Mouse (Mus musculus) layer of hippocampus, adult 6 months (tissue): ENCODE measurements around the gene Orai3. TPM values are rescaled to one million over a fixed set of nuclear protein-coding genes. Genes with fewer than 3 reads are reported as not detected.

Experiments used
- long read RNA-seq, 2 experiments: library from polyadenylated mRNA; unstranded; transcript quantifications; one replicate each; pipeline ENCODE4 v2.0.0; 2019 to 2020
- polyA plus RNA-seq: library from polyadenylated mRNA; unstranded; fragments of <200 nt; fragmentation: Nextera tagmentation; gene quantifications from 2 replicates; pipeline ENCODE4 v1.2.3, GENCODE M21; 2021

The Orai3 gene
- polyA plus RNA-seq: 31.4 and 32.6 TPM in 2 replicates
- long read RNA-seq, experiment 1, transcript Orai3-201 (2 exons, 1,996 nt): major isoform, 61 of 72 reads
- long read RNA-seq, experiment 1, partial matches to known transcripts: 8 of 72 reads
- long read RNA-seq, experiment 1, other reads (novel, unspliced or antisense): 3 of 72 reads
- long read RNA-seq, experiment 2, transcript Orai3-201 (2 exons, 1,996 nt): major isoform, 153 of 164 reads
- long read RNA-seq, experiment 2, partial matches to known transcripts: 5 of 164 reads
- long read RNA-seq, experiment 2, other reads (novel, unspliced or antisense): 6 of 164 reads

GRCm38 (mm10) chr7:127769651-127770038, at the start of gene Orai3:
TSS of gene Orai3 (plus strand) at chr7:127769815.

DNA sequence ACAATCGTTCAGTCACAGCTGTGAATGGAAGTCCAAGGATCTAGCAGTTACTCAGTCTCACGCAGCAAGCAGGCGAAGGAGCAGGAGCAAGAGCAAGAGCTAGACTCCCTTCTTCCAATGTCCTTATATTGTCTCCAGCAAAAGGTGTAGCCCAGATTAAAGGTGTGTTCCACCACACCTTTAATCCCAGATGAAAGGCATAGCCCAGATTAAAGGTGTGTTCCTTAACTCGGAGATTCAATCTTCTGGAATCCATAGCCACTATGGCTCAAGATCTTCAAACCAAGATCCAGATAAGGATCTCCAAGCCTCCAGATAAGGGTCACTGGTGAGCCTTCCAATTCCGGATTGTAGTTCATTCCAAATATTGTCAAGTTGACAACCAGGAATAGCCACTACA, 37.5 kb upstream of the Orai3 start, which contains the start of gene Ctf2:
Ctf2 (minus strand) TSS at position 101 of the 400 bp plus-strand sequence.

DNA sequence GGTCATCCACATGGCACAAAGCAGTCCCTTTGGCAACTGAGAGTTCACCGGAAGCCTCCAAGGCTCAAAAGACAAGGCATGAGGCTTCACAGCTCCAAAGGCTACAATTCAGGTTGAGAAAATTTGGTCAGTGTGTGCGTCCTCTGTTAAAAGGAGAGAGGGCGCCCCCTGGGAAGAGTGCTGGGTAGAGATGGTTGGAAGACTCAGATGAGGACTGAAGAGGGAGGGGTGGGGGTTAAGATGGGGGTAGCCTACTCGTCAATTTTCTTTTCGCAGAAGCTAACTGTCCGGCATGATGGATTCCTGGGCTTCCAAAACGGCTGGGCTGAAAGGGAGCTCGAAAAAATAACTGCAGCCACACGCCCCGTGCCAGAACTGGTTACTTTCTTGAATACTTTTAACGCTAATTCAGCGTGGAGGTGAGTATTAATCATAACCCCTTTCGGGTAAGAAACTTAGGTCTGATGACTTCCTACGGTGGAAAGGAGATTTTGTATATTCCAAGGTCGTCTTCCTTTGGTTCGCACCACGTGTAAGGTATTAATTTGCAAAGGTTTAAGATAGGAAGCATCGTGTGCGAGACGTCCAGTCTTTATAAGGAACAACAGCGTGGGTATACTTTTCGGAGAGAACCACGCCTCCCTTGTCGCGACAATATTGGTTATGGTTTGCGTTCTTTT, 25.1 kb upstream of the Orai3 start, which contains the start of gene Fbxl19:
Fbxl19 (plus strand) TSS at position 178 of the 680 bp plus-strand sequence.

GRCm38 (mm10) chr7:127776426-127776825, 6.8 kb downstream of the Orai3 start, which contains the start of gene Setd1a:
TSS of gene Setd1a (plus strand) at chr7:127776670.

GRCm38 (mm10) chr7:127785308-127785707, 15.7 kb downstream of the Orai3 start, which contains the start of gene Gm49388:
TSS of gene Gm49388 (plus strand) at chr7:127785608.

DNA sequence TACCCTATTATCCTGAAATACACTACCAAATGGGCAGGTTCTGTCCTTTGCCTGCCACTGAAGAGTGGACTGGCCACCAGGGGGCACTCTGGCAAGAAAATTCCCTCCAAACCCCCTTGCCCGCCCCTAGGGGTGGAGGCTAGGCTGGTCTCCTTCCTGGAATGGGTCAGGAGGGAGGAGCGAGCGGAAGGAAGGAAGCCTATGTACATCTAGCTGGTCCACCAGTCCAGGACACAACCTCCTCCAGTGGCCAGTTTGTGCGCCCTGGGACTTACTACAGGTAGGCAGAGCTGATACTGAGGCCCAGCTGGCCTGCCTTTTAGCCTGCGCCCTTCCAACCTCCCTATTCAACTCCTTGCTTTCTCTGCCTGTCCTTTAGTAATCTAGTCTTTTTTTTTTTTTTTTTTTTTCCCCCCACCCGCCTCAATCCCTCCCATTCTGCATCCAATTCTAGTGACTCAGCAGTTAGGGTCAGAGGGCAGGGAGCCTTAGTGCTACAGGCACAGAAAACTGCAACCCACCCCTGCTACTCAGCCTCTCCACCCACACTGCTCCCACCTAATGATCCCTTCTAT, 30.9 kb downstream of the Orai3 start, which contains the start of gene Hsd3b7:
Hsd3b7 (plus strand) TSS at position 170 of the 575 bp plus-strand sequence.

GRCm38 (mm10) chr7:127824176-127824871, 54.7 kb downstream of the Orai3 start, which contains the start of the genes Stx4a and Stx1b:
TSS of gene Stx4a (plus strand) at chr7:127824294.
TSS of gene Stx1b (minus strand) at chr7:127824549.

Other genes starting within 250 kb of the Orai3 start
- gene Tmem265, start 208.4 kb upstream of the Orai3 start, polyA plus RNA-seq: 0.69 TPM in 1 of 2 replicates, not detected in the other
- gene Phkg2, start 196.5 kb upstream of the Orai3 start, polyA plus RNA-seq: 17.9 and 19.5 TPM in 2 replicates
- gene Ccdc189, start 181.2 kb upstream of the Orai3 start, polyA plus RNA-seq: 14.1 and 19.3 TPM in 2 replicates
- 8.5 and 10.1 TPM in 2 replicates for gene Rnf40, start 181.0 kb upstream of the Orai3 start, polyA plus RNA-seq
- 2.6 and 3.4 TPM in 2 replicates for gene Zfp629, start 154.0 kb upstream of the Orai3 start, polyA plus RNA-seq
- gene Bcl7c, start 60.9 kb upstream of the Orai3 start, polyA plus RNA-seq: 5.1 and 6.0 TPM in 2 replicates
- gene Ctf1, start 57.1 kb upstream of the Orai3 start, polyA plus RNA-seq: 4.1 and 4.5 TPM in 2 replicates
- 0.08 TPM in 1 of 2 replicates, not detected in the other for gene Ctf2, start 37.6 kb upstream of the Orai3 start, polyA plus RNA-seq
- 1.0 TPM in 2 replicates for gene Fbxl19, start 25.3 kb upstream of the Orai3 start, polyA plus RNA-seq
- gene Setd1a, start 6.9 kb downstream of the Orai3 start, polyA plus RNA-seq: 7.7 and 12.9 TPM in 2 replicates
- not detected in 2 replicates for gene Gm49388, start 15.8 kb downstream of the Orai3 start, polyA plus RNA-seq
- gene Hsd3b7, start 30.8 kb downstream of the Orai3 start, polyA plus RNA-seq: 5.9 and 14.2 TPM in 2 replicates
- 9.9 and 10.7 TPM in 2 replicates for gene Stx4a, start 54.5 kb downstream of the Orai3 start, polyA plus RNA-seq
- 29.2 and 31.2 TPM in 2 replicates for gene Stx1b, start 54.7 kb downstream of the Orai3 start, polyA plus RNA-seq
- gene Zfp646, start 106.4 kb downstream of the Orai3 start, polyA plus RNA-seq: 4.8 and 5.7 TPM in 2 replicates
- 9.2 and 11.8 TPM in 2 replicates for gene Zfp668, start 107.0 kb downstream of the Orai3 start, polyA plus RNA-seq
- gene Prss53, start 121.2 kb downstream of the Orai3 start, polyA plus RNA-seq: 0.75 and 0.94 TPM in 2 replicates
- gene Gm21974, start 125.6 kb downstream of the Orai3 start, polyA plus RNA-seq: not detected in 2 replicates
- 103 and 112 TPM in 2 replicates for gene Vkorc1, start 125.8 kb downstream of the Orai3 start, polyA plus RNA-seq
- 53.7 and 57.1 TPM in 2 replicates for gene Bckdk, start 134.3 kb downstream of the Orai3 start, polyA plus RNA-seq
- 14.9 and 15.5 TPM in 2 replicates for gene Kat8, start 142.7 kb downstream of the Orai3 start, polyA plus RNA-seq
- gene Prss8, start 160.3 kb downstream of the Orai3 start, polyA plus RNA-seq: 0.41 and 1.6 TPM in 2 replicates
- gene Prss36, start 176.9 kb downstream of the Orai3 start, polyA plus RNA-seq: 17.7 TPM in 2 replicates
- 5.8 TPM in 2 replicates for gene Fus, start 197.6 kb downstream of the Orai3 start, polyA plus RNA-seq
- gene Pycard, start 224.1 kb downstream of the Orai3 start, polyA plus RNA-seq: 16.7 and 20.5 TPM in 2 replicates
- not detected in 2 replicates for gene Trim72, start 234.1 kb downstream of the Orai3 start, polyA plus RNA-seq